Mouse (Mus musculus): Measurements from ENCODE around the gene Hist1h2ba. TPM values are rescaled to one million over a fixed set of nuclear protein-coding genes. Genes with fewer than 3 reads are reported as not detected.

Hist1h2ba gene
- polyA plus RNA-seq, 1 experiment, result not detected

DNA sequence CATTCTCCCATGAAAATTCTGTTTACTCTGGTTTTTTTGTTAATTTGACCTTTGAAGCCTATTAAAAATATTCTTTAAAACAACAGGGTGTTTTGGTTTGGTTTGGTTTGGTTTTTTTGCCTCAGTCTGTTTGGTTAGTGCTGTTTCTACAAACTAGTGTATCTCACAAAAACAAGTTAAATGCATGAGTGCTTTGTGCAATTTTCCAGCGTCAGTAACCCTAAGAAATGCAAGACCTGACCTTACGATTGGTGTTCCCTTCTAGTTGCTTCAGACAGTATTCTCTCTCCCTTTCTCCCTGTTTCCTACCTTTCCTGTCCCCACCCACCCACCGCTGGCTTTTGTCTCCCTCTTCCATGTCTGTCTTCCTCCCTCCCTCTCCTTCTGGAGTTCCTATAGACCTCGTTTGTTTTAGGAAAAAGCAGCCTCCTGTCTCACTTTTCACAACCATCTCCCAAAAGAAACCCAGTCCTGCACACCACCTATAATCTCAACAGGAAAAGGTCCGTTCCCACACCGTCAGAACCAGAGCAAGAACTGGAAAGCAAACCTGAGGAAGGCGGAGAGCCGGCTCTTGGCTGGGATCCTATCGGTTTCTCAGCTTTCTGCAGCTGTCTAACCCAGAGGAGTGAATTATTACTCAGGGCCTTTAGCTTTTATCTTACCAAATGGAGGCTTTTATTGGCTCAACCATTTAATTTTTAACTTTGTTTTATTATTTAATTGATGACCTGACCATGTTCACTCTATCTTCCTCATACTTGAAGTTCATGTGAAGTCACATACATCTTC lies 19.4 kb downstream of the Hist1h2ba start, which contains the start of gene Slc17a4:
Gene Slc17a4 (minus strand): TSS at position 634 of the 792 bp plus-strand sequence.
- TF ChIP-seq POLR2A (IDR thresholded peaks at IDR 0.05; ENCODE audit: insufficient read depth, low read depth, low read length) (no peak), CTCF (IDR thresholded peaks at IDR 0.05; ENCODE audit: insufficient read depth, low read depth, low read length) (no peak)
- H3K4me3 ChIP-seq (ENCODE audit: insufficient read depth, low read depth, low read length), result no peak within 1 kb of the TSS
- H3K27ac ChIP-seq (ENCODE audit: insufficient read depth, low read depth, low read length), result no peak within 1 kb of the TSS
- H3K4me1 ChIP-seq (ENCODE audit: control insufficient read depth, insufficient read depth, low read length), result no peaks in the 10 kb centered on the region; the same call in 1 of the 2 replicates
- 76% methylated on average over 9 of the region's 9 CpGs for WGBS

DNA sequence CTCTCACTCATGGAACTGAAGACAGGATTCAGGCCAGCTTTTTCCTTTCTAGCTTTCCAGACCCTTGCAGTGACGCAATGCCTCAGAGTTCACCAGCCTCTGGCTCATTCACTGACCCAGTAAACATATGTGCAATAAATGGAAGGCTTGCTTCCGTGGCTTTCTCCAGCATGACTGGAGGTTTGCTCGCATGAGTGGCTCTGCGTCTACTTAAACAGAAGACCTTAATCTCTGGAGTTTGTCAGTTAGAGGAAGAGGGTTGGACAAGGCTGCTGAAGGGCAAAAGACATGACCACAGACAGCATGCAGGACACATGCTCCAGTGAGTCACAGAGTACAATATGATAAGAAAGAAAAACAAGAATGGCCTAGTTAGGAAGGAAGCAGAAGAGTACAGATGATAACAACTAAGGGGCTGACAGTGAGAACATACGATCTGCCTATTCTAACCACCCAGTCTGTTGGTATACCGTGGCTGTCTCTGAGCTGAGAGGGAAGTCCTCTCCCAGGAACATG lies 20.1 kb downstream of the Hist1h2ba start:
- no peak overlapping the region for H3K27ac ChIP-seq (ENCODE audit: insufficient read depth, low read depth, low read length)
- WGBS, result 69% methylated on average over 6 of the region's 6 CpGs
- TF ChIP-seq CTCF (IDR thresholded peaks at IDR 0.05; ENCODE audit: insufficient read depth, low read depth, low read length) (no peak), POLR2A (IDR thresholded peaks at IDR 0.05; ENCODE audit: insufficient read depth, low read depth, low read length) (no peak)
- H3K4me3 ChIP-seq (ENCODE audit: insufficient read depth, low read depth, low read length), result no peak overlapping the region
- H3K4me1 ChIP-seq (ENCODE audit: control insufficient read depth, insufficient read depth, low read length), result no peaks in the 10 kb centered on the region; the same call in 1 of the 2 replicates

DNA sequence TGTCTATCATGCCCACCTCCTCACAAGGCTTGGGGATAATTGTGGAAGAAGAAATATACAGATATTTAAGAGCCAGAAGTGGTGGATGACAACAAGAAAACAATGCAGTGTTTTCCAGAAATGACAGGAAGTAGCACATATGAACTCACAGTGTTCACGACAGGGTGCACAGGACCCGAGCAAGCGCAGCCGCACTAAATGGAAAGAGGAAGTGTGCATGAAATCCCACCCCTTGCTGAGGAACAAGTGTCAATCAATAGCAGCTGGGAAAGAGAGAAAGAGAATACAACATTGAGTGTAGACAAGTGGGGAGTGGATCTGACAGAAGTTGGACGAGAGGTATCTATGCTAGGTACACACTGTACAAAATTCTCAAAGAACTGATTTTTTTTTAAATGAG lies 22.6 kb downstream of the Hist1h2ba start:
- Histone ChIP-seq H3K4me1 (ENCODE audit: control insufficient read depth, insufficient read depth, low read length) (no peaks in the 10 kb centered on the region; the same call in 1 of the 2 replicates), H3K27ac (ENCODE audit: insufficient read depth, low read depth, low read length) (no peak overlapping the region), H3K4me3 (ENCODE audit: insufficient read depth, low read depth, low read length) (no peak overlapping the region)
- TF ChIP-seq POLR2A (IDR thresholded peaks at IDR 0.05; ENCODE audit: insufficient read depth, low read depth, low read length) (no peak), CTCF (IDR thresholded peaks at IDR 0.05; ENCODE audit: insufficient read depth, low read depth, low read length) (no peak)
- 88% methylated on average over 5 of the region's 5 CpGs for WGBS

DNA sequence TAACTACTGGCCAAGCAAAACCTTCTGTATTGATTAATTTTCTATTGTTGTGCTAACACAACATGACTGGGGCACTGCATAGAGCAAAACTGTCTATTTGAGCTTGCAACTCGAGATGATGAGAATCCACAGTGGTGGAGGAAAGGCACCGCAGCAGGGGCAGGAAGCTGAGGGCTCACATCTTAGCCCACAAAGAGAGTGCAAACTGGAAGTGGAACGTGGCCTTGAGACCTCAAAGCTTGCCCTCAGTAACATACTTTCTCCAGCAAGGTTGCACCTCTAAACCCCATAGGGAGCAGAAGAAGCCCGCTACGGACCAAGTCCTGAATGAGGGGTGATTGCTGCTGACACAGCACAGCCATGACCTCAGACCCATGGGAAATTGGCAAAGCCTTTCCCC lies 23.8 kb downstream of the Hist1h2ba start:
- WGBS, result 83% methylated on average over 5 of the region's 5 CpGs
- H3K4me1 ChIP-seq (ENCODE audit: control insufficient read depth, insufficient read depth, low read length), result no peaks in the 10 kb centered on the region; the same call in 1 of the 2 replicates
- no peak overlapping the region for H3K27ac ChIP-seq (ENCODE audit: insufficient read depth, low read depth, low read length)
- no peak overlapping the region for H3K4me3 ChIP-seq (ENCODE audit: insufficient read depth, low read depth, low read length)
- TF ChIP-seq CTCF (IDR thresholded peaks at IDR 0.05; ENCODE audit: insufficient read depth, low read depth, low read length), result no peak
- no peak for TF ChIP-seq POLR2A (IDR thresholded peaks at IDR 0.05; ENCODE audit: insufficient read depth, low read depth, low read length)

DNA sequence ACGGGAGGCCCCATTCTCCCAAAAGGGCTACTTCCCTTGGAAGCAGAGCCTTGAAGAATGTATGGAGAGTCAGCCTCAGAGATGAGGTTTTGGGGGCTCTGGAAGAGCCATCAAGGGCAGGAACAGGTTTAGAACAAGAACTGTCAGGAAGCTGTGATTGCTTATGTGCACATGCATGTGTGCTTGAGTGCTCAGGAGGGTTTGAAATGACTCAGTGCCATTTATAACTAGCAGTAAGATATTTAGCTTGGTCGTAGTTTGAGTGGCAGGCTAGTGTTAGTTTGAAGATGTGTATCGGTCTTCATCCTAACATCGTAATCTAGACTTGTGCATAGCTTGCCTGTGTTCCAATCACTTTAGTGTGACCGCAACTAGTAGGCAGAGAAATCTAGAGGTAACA lies 27.1 kb downstream of the Hist1h2ba start:
- TF ChIP-seq CTCF (IDR thresholded peaks at IDR 0.05; ENCODE audit: insufficient read depth, low read depth, low read length) (no peak), POLR2A (IDR thresholded peaks at IDR 0.05; ENCODE audit: insufficient read depth, low read depth, low read length) (no peak)
- WGBS, result 95% methylated on average over 5 of the region's 5 CpGs
- H3K4me3 ChIP-seq (ENCODE audit: insufficient read depth, low read depth, low read length), result no peak overlapping the region

DNA sequence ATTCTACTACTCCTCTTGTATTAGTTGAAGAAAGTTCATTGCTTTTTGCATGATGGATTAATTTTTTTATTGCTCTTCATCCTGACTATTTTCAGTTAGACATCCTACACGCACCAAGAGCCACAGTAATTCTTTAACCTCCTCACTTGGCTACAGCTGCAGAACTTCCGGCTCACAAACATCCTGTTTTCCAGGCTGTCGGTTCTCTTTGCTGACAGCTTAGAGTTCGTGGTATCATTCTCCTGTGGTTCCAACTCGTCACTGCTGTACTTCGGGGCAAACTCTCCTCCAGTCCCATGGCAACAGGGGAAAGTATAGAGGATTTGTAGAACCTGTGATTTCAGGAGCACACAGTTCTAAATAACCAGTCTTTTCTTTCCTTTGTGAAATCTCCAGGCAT lies 35.7 kb downstream of the Hist1h2ba start:
- TF ChIP-seq CTCF (IDR thresholded peaks at IDR 0.05; ENCODE audit: insufficient read depth, low read depth, low read length), result no peak
- TF ChIP-seq POLR2A (IDR thresholded peaks at IDR 0.05; ENCODE audit: insufficient read depth, low read depth, low read length), result no peak
- H3K4me3 ChIP-seq (ENCODE audit: insufficient read depth, low read depth, low read length), result no peak overlapping the region
- H3K4me1 ChIP-seq (ENCODE audit: control insufficient read depth, insufficient read depth, low read length), result no peaks in the 10 kb centered on the region
- H3K27ac ChIP-seq (ENCODE audit: insufficient read depth, low read depth, low read length), result no peak overlapping the region
- 38% methylated on average over 6 of the region's 6 CpGs for WGBS

More for the DNA sequence above, 27.1 kb downstream of the Hist1h2ba start:
- H3K4me1 ChIP-seq (ENCODE audit: control insufficient read depth, insufficient read depth, low read length), result no peaks in the 10 kb centered on the region
- no peak overlapping the region for H3K27ac ChIP-seq (ENCODE audit: insufficient read depth, low read depth, low read length)

DNA sequence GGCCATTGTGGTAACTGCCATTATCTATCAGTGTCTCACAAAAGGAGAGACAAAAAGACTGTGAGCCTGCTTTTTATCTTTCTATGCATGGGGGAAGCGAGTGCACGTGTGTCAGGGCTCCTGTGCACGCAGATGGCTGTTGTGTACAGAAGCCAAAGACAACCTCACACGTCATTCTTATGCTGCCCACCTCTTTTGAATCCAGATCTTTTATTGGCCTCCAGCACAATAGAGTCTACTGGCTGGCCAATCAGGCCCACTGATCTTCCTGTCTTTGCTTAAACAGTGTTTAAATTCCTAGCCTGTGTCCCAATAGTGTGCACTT lies 40.7 kb downstream of the Hist1h2ba start:
- H3K4me1 ChIP-seq (ENCODE audit: control insufficient read depth, insufficient read depth, low read length), result no peaks in the 10 kb centered on the region
- H3K4me3 ChIP-seq (ENCODE audit: insufficient read depth, low read depth, low read length), result no peak overlapping the region
- H3K27ac ChIP-seq (ENCODE audit: insufficient read depth, low read depth, low read length), result no peak overlapping the region
- WGBS, result 58% methylated on average over 4 of the region's 4 CpGs
- TF ChIP-seq POLR2A (IDR thresholded peaks at IDR 0.05; ENCODE audit: insufficient read depth, low read depth, low read length) (no peak), CTCF (IDR thresholded peaks at IDR 0.05; ENCODE audit: insufficient read depth, low read depth, low read length) (no peak)

DNA sequence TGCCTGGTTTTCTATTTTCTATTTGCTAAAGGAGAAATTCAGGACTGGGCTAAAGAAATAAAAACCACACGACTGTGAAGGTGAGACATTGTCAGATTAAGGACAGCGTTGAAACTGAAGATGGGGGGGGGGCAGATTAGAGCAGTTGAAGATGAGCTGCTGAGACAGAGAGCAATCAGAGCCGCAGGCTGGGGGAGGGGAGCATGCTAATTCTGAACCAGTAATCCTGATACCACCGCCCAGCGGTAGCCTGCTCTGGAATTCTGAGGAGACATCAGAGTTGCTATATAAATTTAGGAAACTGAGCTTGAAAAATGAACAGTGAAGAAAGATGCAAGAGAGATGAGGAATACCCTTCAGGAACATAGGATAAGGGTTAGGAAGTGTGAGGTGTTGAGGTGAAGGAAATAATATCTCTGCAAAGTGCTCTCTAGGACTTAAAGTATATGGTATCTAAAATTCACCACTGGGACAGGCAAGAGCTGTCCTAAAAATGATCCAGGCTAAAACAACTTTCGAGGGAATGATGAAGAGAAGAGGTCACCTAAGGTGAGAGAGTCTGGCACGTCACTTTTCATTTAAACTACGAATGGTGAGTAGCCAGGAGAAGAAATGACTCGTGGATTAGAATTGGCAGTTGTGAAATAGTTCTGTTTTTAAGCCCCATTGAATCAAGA lies 41.2 kb downstream of the Hist1h2ba start:
- H3K27ac ChIP-seq (ENCODE audit: insufficient read depth, low read depth, low read length), result no peak overlapping the region
- no peaks in the 10 kb centered on the region for H3K4me1 ChIP-seq (ENCODE audit: control insufficient read depth, insufficient read depth, low read length)
- WGBS, result 47% methylated on average over 9 of the region's 9 CpGs
- no peak overlapping the region for H3K4me3 ChIP-seq (ENCODE audit: insufficient read depth, low read depth, low read length)
- TF ChIP-seq CTCF (IDR thresholded peaks at IDR 0.05; ENCODE audit: insufficient read depth, low read depth, low read length) (no peak), POLR2A (IDR thresholded peaks at IDR 0.05; ENCODE audit: insufficient read depth, low read depth, low read length) (no peak)

DNA sequence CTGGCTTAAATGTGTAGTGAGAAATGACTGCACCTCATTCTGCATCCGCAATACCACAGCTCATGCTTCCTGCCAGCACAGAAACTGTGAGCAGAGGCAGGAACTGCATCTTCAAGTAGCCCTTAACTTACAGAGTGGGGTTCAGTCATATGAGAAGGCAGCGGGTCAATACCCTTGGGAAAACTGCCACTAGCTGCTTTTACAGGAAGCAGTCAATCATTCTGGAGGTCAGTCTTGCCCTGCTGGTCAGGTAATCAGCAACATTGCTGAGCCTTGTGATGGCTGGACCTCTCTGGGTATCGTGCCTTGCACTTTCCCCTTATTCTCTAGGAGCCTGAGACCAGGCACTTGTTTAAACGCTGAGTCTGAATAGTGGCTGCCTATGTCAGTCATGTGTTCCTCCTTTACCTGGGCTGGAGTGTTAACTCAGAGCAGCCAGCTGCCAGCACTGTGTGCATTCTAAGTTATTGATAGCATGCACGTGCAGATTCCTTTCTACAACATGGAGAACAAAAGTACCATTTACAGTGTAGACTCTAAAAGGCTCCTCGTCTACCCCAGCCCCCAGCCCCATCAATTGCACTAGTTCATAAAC lies 44.8 kb downstream of the Hist1h2ba start:
- TF ChIP-seq POLR2A (IDR thresholded peaks at IDR 0.05; ENCODE audit: insufficient read depth, low read depth, low read length), result no peak
- WGBS, result 78% methylated on average over 6 of the region's 6 CpGs
- Histone ChIP-seq H3K4me1 (ENCODE audit: control insufficient read depth, insufficient read depth, low read length) (no peaks in the 10 kb centered on the region), H3K4me3 (ENCODE audit: insufficient read depth, low read depth, low read length) (no peak overlapping the region), H3K27ac (ENCODE audit: insufficient read depth, low read depth, low read length) (no peak overlapping the region)

Data from olfactory bulb, adult 2 months (tissue).